Mouse (Mus musculus) intestine, postnatal 0 days (tissue): ENCODE data around the gene Slc13a3. TPM values are rescaled to one million over a fixed set of nuclear protein-coding genes. Genes with fewer than 3 reads are reported as not detected.
A peak's percentile ranks its signal among the peaks of the same experiment; 100 is the strongest.

Experiments used
- ATAC-seq: fragments of 200-750 bp; cut with Nextera tagmentation; 2 replicates; pipeline ENCODE4 v1.8.0; 2017; ENCODE audit warnings: mild to moderate bottlenecking, moderate TSS enrichment, moderate library complexity
- H3K27ac ChIP-seq: fragments of 300-500 bp; sonication (generic); 2 replicates; pipeline ENCODE4 v1.5.1; 2014; ENCODE audit warnings: mild to moderate bottlenecking, low read depth, low read length, moderate library complexity
- H3K27me3 ChIP-seq: fragments of 300-500 bp; sonication (generic); replicated peaks from 2 replicates; pipeline ENCODE4 v1.6.1; 2014; ENCODE audit warnings: low read length, mixed read lengths; ENCODE audit not compliant: control insufficient read depth, insufficient read depth
- H3K36me3 ChIP-seq: fragments of 300-500 bp; sonication (generic); 2 replicates; pipeline ENCODE4 v1.6.1; 2014; ENCODE audit warnings: mild to moderate bottlenecking, moderate library complexity; ENCODE audit not compliant: control insufficient read depth, insufficient read depth
- H3K4me1 ChIP-seq: fragments of 300-500 bp; sonication (generic); replicated peaks from 2 replicates; pipeline ENCODE4 v1.6.1; 2014; ENCODE audit warnings: antibody characterized with exemption, low read length, mixed read lengths; ENCODE audit not compliant: control insufficient read depth, insufficient read depth
- H3K4me2 ChIP-seq: fragments of 300-500 bp; sonication (generic); replicated peaks from 2 replicates; pipeline ENCODE4 v1.6.1; 2014; ENCODE audit warnings: low read depth, mild to moderate bottlenecking, moderate library complexity
- H3K4me3 ChIP-seq: fragments of 300-500 bp; sonication (generic); 2 replicates; pipeline ENCODE4 v1.5.1; 2014; ENCODE audit warnings: low read depth, low read length
- H3K9ac ChIP-seq: fragments of 300-500 bp; sonication (generic); 2 replicates; pipeline ENCODE4 v1.6.1; 2014; ENCODE audit warnings: mild to moderate bottlenecking, low read depth, low read length
- H3K9me3 ChIP-seq: fragments of 300-500 bp; sonication (generic); 2 replicates; pipeline ENCODE4 v1.6.1; 2016; ENCODE audit warnings: mixed run types; ENCODE audit not compliant: control insufficient read depth
- CTCF ChIP-seq: sonication (generic); IDR thresholded peaks from 2 replicates; pipeline ENCODE4 v1.5.1; 2016; ENCODE audit warnings: low read depth, mild to moderate bottlenecking, control low read depth, antibody characterized with exemption, moderate library complexity
- WGBS: fragments of 180-500 bp; shearing (Covaris S2); extraction: QIAGEN DNeasy Blood & Tissue Kit; methylation state at CpG from one replicate; pipeline ENCODE4 v1.1.7; 2014; 5-methylcytosine and 5-hydroxymethylcytosine counted together
- polyA plus RNA-seq: library from polyadenylated mRNA; unstranded; fragments of >200 nt; fragmentation: Nextera tagmentation; extraction: Ambion mirVana; gene quantifications from 2 replicates; pipeline ENCODE4 v1.2.1, GENCODE M21; 2015

The Slc13a3 gene
- polyA plus RNA-seq, 1 experiment from 2014 or later: not detected

DNA sequence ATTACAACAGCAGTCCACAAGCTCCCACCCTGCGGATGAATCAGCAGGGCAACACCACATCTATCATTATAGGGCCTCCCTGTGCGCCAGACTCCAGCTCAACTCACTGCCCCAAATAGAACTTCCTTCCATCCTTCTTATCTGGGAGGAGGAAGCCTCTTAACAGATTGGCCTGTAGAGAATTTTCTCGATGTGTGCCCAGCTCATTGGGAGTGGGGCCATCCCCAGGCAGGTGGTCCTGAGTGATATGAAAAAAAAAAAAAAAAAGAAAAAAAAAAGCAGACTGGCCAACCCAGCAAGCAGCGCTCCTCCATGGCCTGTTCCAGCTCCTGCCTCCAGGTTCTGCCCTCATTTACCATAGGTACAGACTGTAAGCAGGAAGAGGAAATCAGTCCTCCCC, 97.0 kb downstream of the Slc13a3 start:
- TF ChIP-seq CTCF: no peak
- 77% methylated on average over 4 of the region's 4 CpGs for WGBS

DNA sequence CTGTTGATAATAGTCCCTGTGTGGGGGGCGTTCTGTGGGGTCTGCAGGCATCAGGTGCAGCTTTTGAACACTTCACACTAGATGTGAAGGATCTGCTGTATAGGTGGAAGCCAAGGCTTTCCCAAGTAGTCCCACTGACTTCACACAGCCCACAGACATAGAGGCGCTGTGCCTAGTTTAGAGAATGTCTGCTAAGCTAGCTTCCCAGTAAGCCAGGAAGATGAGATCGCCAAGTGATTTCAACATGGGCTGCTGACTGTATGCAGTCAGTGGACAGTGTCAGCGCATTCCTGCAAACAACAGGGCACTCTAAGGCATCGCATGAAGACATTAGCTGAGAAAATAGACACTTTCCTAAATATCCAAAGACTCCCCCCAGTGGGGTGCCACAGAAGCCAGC, 97.6 kb downstream of the Slc13a3 start:
- H3K9me3 ChIP-seq: no peaks in the 10 kb centered on the region; the same call in 1 of the 2 replicates
- ATAC-seq: no peak
- H3K4me2 ChIP-seq: no peak overlapping the region
- no peak overlapping the region for H3K9ac ChIP-seq
- peaks cover 23% of the 10 kb centered on the region for H3K36me3 ChIP-seq
- WGBS: 86% methylated on average over 5 of the region's 5 CpGs
- H3K4me3 ChIP-seq: no peak overlapping the region
- no peaks in the 10 kb centered on the region for H3K4me1 ChIP-seq
- no peak overlapping the region for H3K27ac ChIP-seq
- no peaks in the 10 kb centered on the region for H3K27me3 ChIP-seq
- no peak for TF ChIP-seq CTCF

More for the DNA sequence above, 97.0 kb downstream of the Slc13a3 start:
- Histone ChIP-seq H3K36me3 (peaks cover 29% of the 10 kb centered on the region), H3K9me3 (no peaks in the 10 kb centered on the region; the same call in none of the 2 replicates), H3K4me2 (no peak overlapping the region), H3K4me3 (no peak overlapping the region), H3K9ac (no peak overlapping the region), H3K4me1 (no peaks in the 10 kb centered on the region), H3K27me3 (no peaks in the 10 kb centered on the region), H3K27ac (no peak overlapping the region)
- no peak for ATAC-seq

GRCm38 (mm10) chr2:165371066-165371465, 102.0 kb downstream of the Slc13a3 start:
- Histone ChIP-seq H3K36me3 (no peaks in the 10 kb centered on the region; the same call in 1 of the 2 replicates), H3K9ac (no peak overlapping the region), H3K4me2 (no peak overlapping the region), H3K9me3 (no peaks in the 10 kb centered on the region), H3K27ac (no peak overlapping the region), H3K27me3 (peaks cover 14% of the 10 kb centered on the region), H3K4me1 (0 out of 2 replicates have a peak, but pooled peaks cover 3% of the 10 kb centered on the region), H3K4me3 (no peak overlapping the region)
- no peak for TF ChIP-seq CTCF
- no peak for ATAC-seq
- 28% methylated on average over 3 of the region's 3 CpGs for WGBS

GRCm38 (mm10) chr2:165370348-165370747, 102.7 kb downstream of the Slc13a3 start:
- ATAC-seq: no peak
- no peak for TF ChIP-seq CTCF
- H3K4me3 ChIP-seq: no peak overlapping the region
- H3K36me3 ChIP-seq: no peaks in the 10 kb centered on the region; the same call in 1 of the 2 replicates
- H3K4me2 ChIP-seq: no peak overlapping the region
- H3K27me3 ChIP-seq: peaks cover 14% of the 10 kb centered on the region
- WGBS: 80% methylated on average over 3 of the region's 3 CpGs
- no peaks in the 10 kb centered on the region for H3K9me3 ChIP-seq
- H3K27ac ChIP-seq: no peak overlapping the region
- no peak overlapping the region for H3K9ac ChIP-seq
- H3K4me1 ChIP-seq: 0 out of 2 replicates have a peak, but pooled peaks cover 3% of the 10 kb centered on the region

GRCm38 (mm10) chr2:165368496-165368895, 104.5 kb downstream of the Slc13a3 start, which contains the start of gene Zfp663:
Gene Zfp663 (minus strand): TSS chr2:165368729.
- Histone ChIP-seq H3K36me3 (no peaks in the 10 kb centered on the region), H3K4me2 (peak within 1 kb of the TSS; percentile 45), H3K9me3 (no peaks in the 10 kb centered on the region), H3K4me1 (0 out of 2 replicates have a peak, but pooled peaks cover 3% of the 10 kb centered on the region), H3K4me3 (peak within 1 kb of the TSS; percentile 22), H3K9ac (no peak within 1 kb of the TSS), H3K27me3 (peaks cover 19% of the 10 kb centered on the region), H3K27ac (no peak within 1 kb of the TSS)
- TF ChIP-seq CTCF: no peak
- WGBS: 3% methylated on average over 27 of the region's 27 CpGs
- ATAC-seq: no peak

DNA sequence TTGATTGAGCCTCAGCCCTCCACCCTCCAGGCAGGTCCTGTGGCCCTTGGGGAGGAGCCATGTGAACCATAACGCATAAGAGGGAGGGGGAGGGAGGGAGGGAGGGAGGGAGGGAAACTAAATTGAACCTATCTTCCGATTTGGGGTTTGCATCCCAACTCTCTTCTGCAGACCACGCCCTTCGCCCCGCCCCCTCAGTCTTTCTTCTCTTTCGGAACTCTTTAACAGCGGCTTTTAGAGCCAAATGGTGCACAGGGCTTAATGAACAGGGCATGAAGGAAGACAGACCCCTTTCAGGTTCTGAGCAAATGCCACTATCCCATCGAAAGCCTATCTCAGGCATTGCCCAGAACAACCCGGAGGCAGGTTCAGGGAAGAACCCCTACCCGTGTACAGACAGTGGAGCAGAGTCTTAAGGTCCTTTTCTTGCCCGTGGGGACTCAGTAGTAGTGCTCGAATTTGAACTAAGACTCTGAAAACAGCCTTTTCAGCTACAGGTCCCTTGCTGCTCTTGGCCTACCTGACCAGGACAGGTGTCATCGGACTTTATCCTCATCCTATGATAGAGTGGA, 105.1 kb downstream of the Slc13a3 start:
- Histone ChIP-seq H3K27me3 (peaks cover 19% of the 10 kb centered on the region), H3K9me3 (peaks cover 2% of the 10 kb centered on the region; the same call in 1 of the 2 replicates), H3K36me3 (no peaks in the 10 kb centered on the region), H3K4me1 (0 out of 2 replicates have a peak, but pooled peaks cover 3% of the 10 kb centered on the region), H3K27ac (no peak overlapping the region), H3K4me2 (peak overlapping the region; percentile 45), H3K4me3 (peak overlapping the region; percentile 22), H3K9ac (no peak overlapping the region)
- no peak for TF ChIP-seq CTCF
- WGBS: 5% methylated on average over 12 of the region's 13 CpGs
- ATAC-seq: no peak
